Mouse (Mus musculus) WW6 (cell line): ENCODE measurements around the gene St8sia1.

Experiments
- DNase-seq: peaks from one replicate; pipeline ENCODE4 v3.0.0-alpha.2; 2013; ENCODE audit warnings: low read depth, low spot score

The St8sia1 gene

DNA sequence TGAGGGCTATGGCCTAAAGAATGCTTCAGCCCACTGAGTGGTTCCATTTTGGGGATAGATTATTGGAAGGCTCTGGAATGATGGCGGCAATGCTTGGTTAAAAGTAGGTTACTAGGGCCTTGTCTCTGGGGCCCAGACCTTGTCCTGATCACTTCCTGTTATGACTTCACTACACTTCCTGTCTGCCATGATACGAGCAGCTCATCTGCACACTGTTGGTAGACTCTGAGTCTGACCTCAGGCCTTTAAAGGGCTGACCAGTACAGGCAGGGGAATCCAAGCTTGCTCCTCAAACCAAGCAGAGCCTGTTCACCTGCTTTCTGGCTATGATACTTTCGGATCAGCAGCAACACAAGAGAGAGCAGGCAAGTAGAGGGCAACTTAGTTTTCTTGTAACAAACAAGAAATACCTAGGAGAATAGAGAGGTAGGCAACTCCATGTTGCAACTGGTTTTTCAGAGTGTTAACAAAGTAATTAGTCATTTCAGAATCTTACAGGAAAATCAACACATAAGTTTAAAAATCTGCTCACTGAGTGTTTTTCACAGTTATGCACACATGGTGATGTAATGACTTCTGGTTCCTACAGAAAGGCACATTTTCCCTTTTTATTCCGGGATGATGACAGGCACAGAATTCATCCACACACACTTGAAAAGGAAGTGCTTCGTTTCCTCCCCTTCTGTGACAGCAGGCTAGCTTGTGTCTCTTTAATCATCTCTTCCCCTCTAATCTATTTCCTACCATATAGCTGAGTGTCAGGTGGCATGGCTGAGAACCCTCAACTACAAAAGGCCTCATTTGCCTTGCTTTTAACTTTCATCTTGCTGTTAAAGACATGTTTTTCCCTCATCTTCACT, 55.1 kb downstream of the St8sia1 start:
- DNase-seq, result no peak

DNA sequence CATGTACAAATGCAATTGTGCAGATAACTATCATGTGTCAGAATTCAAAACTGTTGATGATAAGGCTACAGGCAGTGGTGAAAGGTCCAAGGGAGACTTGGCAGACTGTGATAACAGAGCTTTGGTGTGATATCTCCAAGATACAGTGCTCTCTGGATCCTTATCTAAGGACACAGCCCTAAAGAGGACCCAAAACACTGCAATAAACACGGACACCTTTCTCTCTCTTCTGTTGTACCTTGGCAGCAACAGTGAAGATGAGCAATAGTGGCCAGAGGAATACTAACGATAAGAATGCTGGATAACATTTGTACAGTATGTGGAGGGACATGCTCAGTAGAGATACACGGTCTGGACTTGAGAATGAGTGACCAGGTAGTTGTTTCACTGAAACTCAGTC, 55.8 kb downstream of the St8sia1 start:
- no peak for DNase-seq

DNA sequence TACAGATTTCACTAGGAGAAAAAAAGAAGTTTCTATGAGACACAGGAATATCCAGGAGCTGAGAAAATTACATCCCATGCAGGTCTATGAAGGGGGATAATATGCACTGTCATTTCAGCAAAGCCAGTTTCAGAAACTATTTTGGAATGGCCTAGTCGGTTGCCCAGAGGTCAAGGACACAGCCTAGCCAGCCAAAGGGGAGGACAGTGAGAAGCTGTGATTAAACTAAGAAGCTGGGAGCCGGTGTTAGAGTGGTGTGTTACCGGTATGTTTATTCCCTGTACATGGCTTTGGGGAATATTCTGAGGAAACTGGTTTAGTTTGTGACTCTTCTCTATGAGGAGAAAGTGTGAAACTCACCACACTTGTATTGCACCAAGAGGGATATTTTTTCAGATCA, 68.9 kb downstream of the St8sia1 start:
- no peak for DNase-seq

DNA sequence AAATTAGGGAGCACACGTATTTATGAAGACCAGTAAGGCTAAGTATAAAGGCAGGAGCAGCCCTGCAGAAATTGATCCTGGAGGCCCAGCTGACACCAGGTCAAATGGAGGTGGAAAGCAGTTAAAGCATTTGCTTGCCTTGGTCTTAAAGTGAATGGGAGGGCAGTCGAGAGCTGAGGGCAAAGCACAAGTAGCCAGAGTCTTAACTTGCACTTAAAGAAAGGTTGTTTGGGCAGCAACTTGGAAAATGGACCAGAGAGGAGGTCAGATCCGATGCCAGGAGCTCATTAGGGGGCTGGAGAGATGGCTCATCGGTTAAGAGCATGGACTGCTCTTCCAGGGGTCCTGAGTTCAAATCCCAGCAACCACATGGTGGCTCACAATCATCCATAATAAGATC, 70.5 kb downstream of the St8sia1 start:
- no peak for DNase-seq

DNA sequence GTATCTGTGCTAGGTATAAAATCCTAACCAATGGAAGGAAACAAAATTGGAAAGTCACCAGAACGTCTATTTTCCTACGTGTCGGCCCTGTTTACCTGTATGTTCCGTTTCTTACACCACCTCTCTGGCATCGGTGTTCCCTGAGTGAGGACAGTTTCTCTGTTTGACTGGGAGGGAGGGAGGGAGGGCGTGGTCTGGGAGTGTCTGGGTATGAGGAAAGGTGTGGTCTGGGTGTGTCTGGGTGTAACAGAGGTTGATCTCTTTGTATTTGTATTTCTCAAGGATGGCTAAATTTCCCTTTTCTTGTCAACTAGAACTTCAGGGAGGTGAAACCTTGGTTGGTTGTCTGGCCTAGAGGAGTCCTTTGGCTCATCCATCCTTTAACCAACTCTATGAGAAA, 73.9 kb downstream of the St8sia1 start:
- DNase-seq, result no peak

DNA sequence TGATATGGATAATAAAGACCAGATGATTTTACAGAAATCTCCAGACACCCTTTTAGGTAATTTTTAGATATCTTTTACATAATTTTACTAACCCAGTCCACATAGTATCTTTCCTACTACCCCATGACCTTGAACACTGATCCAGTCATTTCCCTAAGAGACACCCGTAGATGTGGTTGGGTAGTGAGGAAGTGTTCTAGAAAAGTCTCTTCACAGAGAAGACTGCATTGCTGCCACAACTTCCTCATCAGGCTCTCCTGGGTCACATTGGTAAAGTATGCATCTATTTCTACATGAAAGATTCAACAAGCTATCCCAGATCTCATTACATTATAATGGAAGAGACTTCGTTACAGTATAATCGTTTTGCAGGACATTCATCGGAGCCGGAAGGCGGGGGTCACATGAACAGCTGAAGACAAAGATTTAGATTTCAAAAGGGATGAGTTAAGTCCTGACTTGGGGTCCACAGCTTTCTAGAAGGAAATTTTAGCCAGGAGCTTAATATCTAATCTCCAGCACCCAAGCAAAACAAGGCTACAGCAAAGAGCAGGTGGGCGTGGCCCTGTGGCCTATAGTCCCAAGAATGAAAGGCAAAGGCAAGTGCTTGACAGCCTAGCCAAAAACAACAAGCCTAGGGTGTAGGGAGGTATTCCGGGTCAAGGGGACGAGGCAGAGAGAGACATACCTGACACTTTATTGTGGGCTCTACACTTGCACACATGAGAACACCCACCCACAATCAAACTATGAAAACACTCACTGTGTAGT, 75.1 kb downstream of the St8sia1 start:
- DNase-seq, result no peak

DNA sequence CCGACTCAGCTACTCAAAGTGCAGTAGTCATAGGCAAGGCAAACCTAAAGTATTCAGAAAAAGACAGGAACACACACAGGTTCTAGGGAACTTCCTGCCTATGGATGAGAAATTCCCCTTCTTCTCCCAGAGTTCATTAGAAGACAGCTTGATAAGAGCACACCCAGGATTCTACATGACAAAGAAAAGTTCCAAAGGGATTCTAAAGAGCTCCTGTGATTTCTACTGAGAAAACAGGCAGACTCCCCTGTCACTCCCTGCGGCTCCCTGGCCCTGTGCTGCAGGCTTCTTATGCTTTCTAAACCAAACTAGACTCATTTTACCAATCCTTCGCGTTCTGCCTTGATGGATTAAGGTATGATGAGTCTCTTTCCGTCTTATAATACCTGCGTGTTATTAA, 75.9 kb downstream of the St8sia1 start:
- no peak for DNase-seq

DNA sequence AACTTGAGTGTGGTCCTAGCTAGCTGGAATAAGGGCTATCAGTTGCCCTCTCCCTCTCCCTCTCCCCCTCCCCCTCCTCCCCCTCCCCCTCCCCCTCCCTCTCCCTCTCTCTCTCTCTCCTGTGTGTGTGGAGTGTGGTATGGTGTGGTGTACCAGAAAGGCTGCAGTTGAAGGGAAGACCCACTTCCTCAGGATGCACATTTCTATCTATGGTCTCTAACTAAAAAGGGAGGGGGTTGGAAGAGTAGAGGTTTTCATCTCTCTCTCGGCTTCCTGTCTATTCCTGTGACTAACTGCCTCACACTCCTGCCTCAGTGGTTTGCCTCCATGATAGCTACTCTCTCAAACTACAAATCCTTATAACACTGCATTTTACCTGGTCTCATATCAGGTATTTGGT, 76.9 kb downstream of the St8sia1 start:
- no peak for DNase-seq

DNA sequence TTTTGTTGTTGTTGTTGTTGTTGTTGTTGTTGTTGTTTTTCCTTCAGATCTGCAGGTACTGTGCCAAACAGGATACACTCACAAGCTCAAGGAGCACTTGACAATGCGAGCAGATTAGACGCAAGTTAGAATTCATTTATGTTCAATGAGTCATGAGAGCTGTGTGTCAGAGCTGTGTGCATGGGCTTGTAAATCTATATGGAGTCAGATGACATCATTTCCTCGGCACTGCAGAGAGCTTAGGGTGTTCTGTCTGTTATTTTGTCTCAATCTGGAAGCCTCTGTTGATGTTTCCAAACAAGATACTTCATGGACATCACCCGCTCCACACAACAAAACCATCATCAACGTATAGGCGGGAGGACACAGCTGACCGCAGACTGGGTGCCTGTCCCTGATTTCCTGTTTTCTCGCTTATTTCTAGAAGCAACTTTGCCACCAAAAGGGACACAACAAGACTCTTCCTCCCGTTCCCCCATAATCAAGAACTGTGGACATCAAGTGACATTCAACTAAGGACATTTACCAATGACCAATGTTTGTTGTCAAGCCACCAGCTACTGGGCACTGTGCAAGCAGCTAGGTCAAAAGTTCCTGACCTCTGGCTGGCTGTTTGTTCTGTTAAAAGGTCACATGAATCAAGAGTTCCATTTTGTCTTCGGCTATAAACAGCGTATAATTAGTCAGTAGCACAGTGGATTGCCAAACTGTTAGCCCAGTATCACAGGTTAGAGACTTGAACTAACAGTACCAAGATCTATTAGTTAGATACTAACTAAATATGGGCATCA, 78.7 kb downstream of the St8sia1 start:
- no peak for DNase-seq

DNA sequence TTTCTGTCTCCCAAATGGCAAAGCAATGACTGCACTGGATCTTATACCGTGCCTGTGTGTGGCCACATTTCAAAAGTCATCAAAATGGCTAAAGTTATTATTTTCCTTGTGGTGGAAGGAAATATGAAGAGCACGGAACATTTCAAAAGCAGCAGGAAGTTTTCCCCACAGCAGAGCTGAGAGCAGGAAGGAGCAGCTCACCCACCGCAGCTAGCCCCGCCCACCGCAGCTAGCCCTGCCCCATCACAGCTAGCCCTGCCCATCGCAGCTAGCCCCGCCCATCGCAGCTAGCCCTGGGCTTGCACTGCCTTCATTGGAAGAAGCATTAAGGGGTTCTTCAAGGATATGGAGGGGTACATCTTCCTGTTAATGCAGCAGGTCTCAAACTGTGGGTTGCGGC, 80.1 kb downstream of the St8sia1 start:
- peak; percentile 55 for DNase-seq

DNA sequence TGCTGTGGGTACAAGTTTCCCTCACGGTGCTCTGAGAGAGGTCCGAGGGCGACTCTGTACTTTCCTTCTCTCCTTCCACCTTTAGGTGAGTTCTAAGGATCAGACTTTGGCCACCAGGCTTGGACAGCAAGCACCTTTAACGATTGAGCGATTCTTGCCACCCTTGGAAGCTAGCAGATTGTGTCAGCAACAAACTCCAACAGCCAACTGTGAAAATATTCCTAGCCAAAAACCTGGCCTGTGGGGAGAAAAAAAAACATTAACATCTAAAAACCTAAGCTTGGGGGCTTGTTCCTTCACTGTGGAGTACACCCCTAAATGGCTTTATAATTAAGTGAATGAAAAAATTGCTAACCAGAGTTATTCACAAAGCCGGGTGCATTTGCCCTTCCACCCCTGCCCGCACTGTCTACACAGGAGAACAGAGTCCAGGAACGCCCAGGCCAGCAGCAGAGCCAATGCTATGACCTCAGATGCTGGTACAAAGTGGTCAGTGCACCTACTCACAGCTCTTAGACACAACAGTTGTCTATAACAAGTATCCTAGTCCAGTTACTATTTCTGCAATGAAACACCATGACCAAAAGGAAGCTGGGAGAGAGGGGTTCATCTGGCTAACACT, 83.3 kb downstream of the St8sia1 start:
- DNase-seq, result no peak

DNA sequence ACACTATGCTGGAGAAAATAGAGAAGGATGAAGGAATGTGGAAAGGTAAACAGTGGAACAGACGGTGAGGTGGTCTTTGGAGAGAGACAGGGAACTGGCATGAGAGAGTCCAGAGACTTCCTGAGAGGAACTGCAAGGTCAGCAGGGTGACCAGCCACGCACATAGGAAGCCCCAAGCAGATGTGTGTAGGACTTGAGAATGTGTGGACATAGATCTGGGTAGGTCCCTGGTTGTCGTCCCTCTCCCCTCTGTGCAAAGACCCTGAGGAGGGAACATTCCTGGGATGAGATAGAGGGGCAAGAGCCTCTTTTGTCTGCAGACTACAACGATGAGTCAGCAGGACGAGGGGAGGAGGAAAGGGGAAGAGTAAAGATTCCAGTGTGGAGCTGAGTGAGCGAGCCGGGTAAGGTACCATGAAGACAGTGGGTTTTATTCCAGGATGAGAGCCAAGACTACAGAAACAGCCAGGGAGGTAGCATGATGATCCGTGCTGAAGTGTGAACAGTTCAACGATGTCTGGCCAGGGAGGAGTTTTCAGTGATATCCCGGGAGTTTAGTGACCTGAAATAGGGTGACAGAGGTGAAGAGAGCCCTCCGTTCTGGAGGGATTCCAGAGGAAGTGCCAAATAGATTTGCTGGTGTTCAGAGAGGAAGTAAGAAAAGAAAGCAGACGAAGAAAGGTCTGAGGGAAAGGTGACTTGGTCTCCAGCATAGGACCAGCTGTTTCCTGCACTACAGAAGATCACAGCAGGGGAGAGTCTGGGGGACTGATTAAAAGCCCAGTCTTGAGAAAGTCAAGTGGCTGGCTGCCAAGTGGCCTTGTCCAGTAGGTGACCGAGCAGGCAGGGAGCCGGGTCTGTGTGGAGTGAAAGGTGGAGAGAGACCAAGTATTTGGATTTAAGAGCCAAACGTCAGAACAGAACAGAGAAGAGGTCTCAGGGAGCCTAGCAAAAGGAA, 85.2 kb downstream of the St8sia1 start:
- no peak for DNase-seq

DNA sequence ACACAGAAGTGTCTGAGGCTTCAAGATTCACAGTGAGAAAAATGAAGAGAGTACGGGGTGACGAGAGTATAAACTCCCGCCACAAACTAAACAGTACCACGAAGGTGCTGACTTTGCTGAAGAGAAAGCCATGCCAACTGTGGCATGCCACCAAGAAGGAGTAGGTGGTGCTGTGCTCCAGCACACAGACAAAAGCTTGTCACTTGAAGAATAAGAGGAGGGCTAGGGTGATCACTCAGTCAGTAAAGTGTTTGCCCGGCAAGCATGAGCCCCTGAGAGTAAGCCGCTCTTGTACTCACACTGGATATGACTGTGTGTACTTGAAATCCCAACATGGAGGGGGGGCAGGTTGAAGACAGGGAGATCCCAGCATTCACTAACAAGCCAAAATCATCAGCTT, 87.0 kb downstream of the St8sia1 start:
- DNase-seq, result no peak

DNA sequence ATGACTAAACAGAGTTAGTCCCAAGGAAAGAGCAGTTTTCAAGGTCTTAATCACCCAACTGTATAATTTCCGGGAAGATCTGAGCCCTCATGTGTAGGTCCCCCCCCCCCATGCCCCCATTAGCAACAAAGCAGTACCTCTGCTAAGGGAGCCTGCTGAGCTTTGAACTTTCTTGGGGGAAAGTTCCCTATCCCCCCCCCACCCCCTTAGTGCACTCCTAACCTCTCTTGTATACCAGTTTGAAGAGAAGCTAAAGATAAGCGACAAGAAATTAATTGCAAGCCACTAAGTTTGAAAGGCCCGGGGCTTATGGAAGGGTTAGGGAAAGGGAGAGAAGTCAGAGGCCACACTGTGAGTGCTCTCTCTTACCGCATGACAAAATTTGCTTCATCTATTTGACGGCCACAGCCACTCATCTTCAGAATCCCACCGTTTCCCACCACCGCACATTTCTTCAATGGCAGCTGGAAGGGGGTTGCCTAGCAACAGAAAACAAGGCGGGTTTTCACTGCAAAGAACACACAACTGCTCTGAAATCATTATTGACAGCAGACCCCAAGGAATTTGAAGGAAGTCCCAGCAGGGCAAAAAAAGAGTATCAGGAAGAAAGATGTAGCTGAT, 87.9 kb downstream of the St8sia1 start:
- no peak for DNase-seq

DNA sequence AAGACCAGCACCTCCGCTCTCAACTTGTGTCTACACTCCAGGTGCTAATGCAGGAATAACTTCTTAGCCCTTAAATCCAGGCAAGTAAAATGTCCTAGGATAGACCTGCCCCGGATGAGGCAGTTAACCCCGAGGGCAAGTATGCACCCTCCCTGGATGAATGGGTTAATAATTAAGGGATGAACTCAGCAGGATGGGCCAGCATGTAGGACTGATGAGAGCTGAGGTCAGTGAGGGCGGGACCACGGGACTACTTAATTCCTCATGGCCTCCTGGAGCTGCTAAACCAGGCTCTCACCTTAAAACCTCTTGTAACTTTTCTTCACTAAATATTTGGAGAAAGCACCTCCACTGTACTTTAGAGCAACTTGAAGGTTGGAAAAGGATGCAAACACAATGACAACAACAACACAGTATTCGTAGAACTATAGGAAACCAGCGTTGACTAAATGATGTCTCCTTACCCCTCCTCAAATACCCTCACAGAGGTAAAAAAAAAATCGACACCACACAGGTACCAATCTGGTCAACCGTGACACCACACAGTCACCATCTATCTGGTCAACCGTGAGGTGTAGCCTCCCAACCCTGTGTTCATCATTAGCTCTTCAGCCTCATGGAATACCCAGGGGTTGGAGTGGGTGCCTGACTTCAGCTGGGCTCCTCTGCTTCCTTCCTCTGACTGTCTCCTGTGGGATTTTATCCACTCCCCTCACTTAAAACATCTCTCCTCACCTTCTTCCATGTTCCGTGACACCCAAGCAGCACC, 90.3 kb downstream of the St8sia1 start:
- no peak for DNase-seq

DNA sequence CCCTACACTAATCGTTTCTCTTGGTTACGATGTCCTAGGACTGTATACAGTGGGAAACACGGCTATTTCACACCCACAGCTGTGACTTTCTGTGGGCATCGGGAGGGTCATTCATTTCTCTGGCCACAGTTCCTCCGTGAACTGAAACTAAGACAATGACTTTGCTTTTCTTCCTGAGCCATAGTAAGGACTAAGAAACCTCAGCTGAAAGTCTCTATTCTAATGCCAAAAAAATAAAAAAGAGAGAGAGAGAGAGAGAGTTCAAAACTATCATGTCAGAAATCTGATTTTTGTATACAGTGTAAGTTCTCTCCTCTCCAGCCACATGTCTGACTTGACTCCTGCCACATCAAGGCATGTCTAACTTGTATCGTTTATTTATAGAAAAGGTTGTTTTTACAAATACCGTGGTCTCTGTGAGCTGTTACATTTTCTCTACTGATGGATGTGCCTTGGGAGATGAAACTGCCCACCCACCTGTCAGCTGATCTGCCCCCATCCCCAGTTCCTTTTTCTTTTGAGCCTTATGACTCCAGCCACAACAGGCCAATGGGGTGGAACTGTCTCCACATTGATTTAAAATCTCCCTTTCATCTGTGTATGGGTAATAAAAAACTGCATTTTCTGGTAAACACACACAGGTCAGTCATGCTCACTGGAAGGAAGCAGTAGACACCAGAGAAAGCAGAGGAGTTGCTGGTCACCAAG, 94.4 kb downstream of the St8sia1 start:
- DNase-seq, result no peak

DNA sequence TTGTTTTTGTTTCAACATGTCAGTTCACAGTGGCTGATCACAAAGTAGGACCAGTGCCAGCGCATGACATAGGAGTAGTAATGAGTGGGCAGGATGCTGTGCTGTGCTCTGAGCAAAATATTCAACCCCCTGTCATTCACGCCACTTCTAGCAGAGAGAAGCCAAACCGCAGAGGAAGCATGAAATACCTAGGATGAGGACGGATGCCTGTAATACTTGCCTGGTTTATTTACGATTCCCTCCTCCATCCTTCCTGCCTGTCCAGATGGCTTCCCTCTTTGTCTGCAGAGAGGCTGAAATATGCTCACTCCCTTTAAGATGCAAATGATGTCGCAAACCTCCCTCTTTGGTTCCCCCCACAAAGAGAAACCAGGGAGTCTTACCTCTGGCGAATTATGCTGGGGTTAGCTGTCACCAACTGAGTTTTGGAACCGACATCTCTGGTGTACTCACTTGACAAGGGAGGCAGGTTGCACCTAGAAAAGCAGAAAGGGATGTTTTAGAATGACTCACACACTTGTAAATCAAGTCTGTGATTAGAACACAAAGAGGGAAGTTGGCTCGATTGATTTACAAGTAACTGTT, 96.7 kb downstream of the St8sia1 start:
- DNase-seq, result no peak

DNA sequence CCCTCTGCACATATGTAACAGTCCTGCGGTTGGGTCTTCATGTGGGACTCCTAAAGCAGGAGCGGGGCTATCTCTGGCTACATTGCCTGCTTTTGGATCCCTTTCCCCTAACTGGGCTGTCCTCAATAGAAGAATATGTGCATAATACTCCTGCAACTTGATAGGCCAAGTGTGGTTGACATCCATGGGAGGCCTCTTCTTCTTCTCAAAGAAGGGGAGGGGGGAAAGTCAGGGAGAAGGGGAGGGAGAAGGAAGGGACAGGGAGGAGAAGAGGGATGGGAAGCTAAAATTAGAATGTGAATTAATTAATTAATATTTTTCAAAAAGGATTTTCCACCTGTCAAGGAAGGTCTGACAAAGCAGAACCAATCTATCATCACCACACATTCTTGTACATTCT, 97.2 kb downstream of the St8sia1 start:
- DNase-seq, result no peak
